Mouse (Mus musculus) liver, embryonic 11.5 days (tissue): Measurements from ENCODE around the gene 1700003E16Rik. TPM values are rescaled to one million over a fixed set of nuclear protein-coding genes. Genes with fewer than 3 reads are reported as not detected.

Experiments used
- ATAC-seq: fragments of 200-750 bp; cut with Nextera tagmentation; replicated peaks from 2 replicates; pipeline ENCODE4 v1.8.0; 2017; ENCODE audit warnings: moderate number of reproducible peaks, mild to moderate bottlenecking, moderate TSS enrichment, moderate library complexity; ENCODE audit not compliant: low FRiP score
- DNase-seq: peaks from one replicate; pipeline ENCODE4 v3.0.0-alpha.2; 2017; ENCODE audit warnings: low spot score
- H3K27ac ChIP-seq: fragments of 300-500 bp; sonication (generic); 2 replicates; pipeline ENCODE4 v1.5.1; 2014; ENCODE audit warnings: mild to moderate bottlenecking, low read depth, low read length, control low read depth
- H3K27me3 ChIP-seq: fragments of 300-500 bp; sonication (generic); replicated peaks from 2 replicates; pipeline ENCODE4 v1.6.1; 2014; ENCODE audit warnings: low read length, mixed read lengths; ENCODE audit not compliant: control insufficient read depth, insufficient read depth
- H3K36me3 ChIP-seq: fragments of 300-500 bp; sonication (generic); 2 replicates; pipeline ENCODE4 v1.6.1; 2014; ENCODE audit warnings: mild to moderate bottlenecking, low read length, moderate library complexity, mixed read lengths; ENCODE audit not compliant: control insufficient read depth, insufficient read depth
- H3K4me1 ChIP-seq: fragments of 300-500 bp; sonication (generic); replicated peaks from 2 replicates; pipeline ENCODE4 v1.6.1; 2014; ENCODE audit warnings: low read length, mixed read lengths; ENCODE audit not compliant: control insufficient read depth, insufficient read depth
- H3K4me2 ChIP-seq: fragments of 300-500 bp; sonication (generic); 2 replicates; pipeline ENCODE4 v1.6.1; 2014; ENCODE audit warnings: mild to moderate bottlenecking, control low read depth, moderate library complexity
- H3K4me3 ChIP-seq: fragments of 300-500 bp; sonication (generic); 2 replicates; pipeline ENCODE4 v1.5.1; 2014; ENCODE audit warnings: low read depth, low read length, control low read depth
- H3K9ac ChIP-seq: fragments of 300-500 bp; sonication (generic); 2 replicates; pipeline ENCODE4 v1.6.1; 2014; ENCODE audit warnings: low read depth, low read length, control low read depth
- H3K9me3 ChIP-seq: fragments of 300-500 bp; sonication (generic); 2 replicates; pipeline ENCODE4 v1.6.1; 2016; ENCODE audit warnings: low read length, inconsistent platforms, mixed read lengths; ENCODE audit not compliant: control insufficient read depth
- WGBS: fragments of 180-500 bp; shearing (Covaris S2); extraction: QIAGEN DNeasy Blood & Tissue Kit; methylation state at CpG from one replicate; pipeline ENCODE4 v1.1.7; 2014; 5-methylcytosine and 5-hydroxymethylcytosine counted together
- polyA plus RNA-seq: library from polyadenylated mRNA; unstranded; fragments of >200 nt; fragmentation: Nextera tagmentation; extraction: Ambion mirVana; gene quantifications from 2 replicates; pipeline ENCODE4 v1.2.1, GENCODE M21; 2014

1700003E16Rik gene
- polyA plus RNA-seq, 1 experiment from 2014 or later, result 0.08 TPM

GRCm38 (mm10) chr6:83135571-83136161 lies 20.5 kb upstream of the 1700003E16Rik start:
- H3K9ac ChIP-seq, result peak overlapping the region; percentile 86
- H3K4me2 ChIP-seq, result peak overlapping the region; percentile 86
- ATAC-seq (no peak), DNase-seq (no peak)
- H3K27ac ChIP-seq, result 0 out of 2 replicates have a peak overlapping the region, but pooled peaks have one; percentile 97
- peaks cover 29% of the 10 kb centered on the region for H3K4me1 ChIP-seq
- H3K27me3 ChIP-seq, result peaks cover 15% of the 10 kb centered on the region
- H3K9me3 ChIP-seq, result no peaks in the 10 kb centered on the region
- no peaks in the 10 kb centered on the region; the same call in 1 of the 2 replicates for H3K36me3 ChIP-seq
- 20% methylated on average over 33 of the region's 37 CpGs for WGBS
- peak overlapping the region; percentile 63 for H3K4me3 ChIP-seq

- H3K9me3 ChIP-seq, result no peaks in the 10 kb centered on the region
- H3K9ac ChIP-seq, result peak overlapping the region; percentile 86
- DNase-seq (no peak), ATAC-seq (no peak)
- peak overlapping the region; percentile 63 for H3K4me3 ChIP-seq
- peaks cover 31% of the 10 kb centered on the region for H3K4me1 ChIP-seq
- H3K27ac ChIP-seq, result peak overlapping the region; percentile 97
- H3K36me3 ChIP-seq, result no peaks in the 10 kb centered on the region; the same call in 1 of the 2 replicates
- 25% methylated on average over 5 of the region's 5 CpGs for WGBS
- peak overlapping the region; percentile 86 for H3K4me2 ChIP-seq
- peaks cover 15% of the 10 kb centered on the region for H3K27me3 ChIP-seq
Observed at GRCm38 (mm10) chr6:83136291-83136880, 19.8 kb upstream of the 1700003E16Rik start.

GRCm38 (mm10) chr6:83136881-83137575 lies 19.2 kb upstream of the 1700003E16Rik start:
- peak overlapping the region; percentile 86 for H3K4me2 ChIP-seq
- peaks cover 33% of the 10 kb centered on the region for H3K4me1 ChIP-seq
- WGBS, result 4% methylated on average over 24 of the region's 26 CpGs
- peak; percentile 50 for ATAC-seq
- no peaks in the 10 kb centered on the region for H3K9me3 ChIP-seq
- H3K4me3 ChIP-seq, result peak overlapping the region; percentile 63
- peak overlapping the region; percentile 86 for H3K9ac ChIP-seq
- peak; percentile 80 for DNase-seq
- H3K27ac ChIP-seq, result peak overlapping the region; percentile 97
- H3K36me3 ChIP-seq, result no peaks in the 10 kb centered on the region; the same call in 1 of the 2 replicates
- peaks cover 20% of the 10 kb centered on the region for H3K27me3 ChIP-seq

GRCm38 (mm10) chr6:83137576-83137950 lies 18.6 kb upstream of the 1700003E16Rik start:
- peaks cover 37% of the 10 kb centered on the region for H3K4me1 ChIP-seq
- peak; percentile 64 for ATAC-seq
- H3K27ac ChIP-seq, result peak overlapping the region; percentile 97
- H3K27me3 ChIP-seq, result peaks cover 26% of the 10 kb centered on the region
- WGBS, result under 1% methylated on average over 12 of the region's 12 CpGs
- no peaks in the 10 kb centered on the region; the same call in 1 of the 2 replicates for H3K36me3 ChIP-seq
- peak overlapping the region; percentile 86 for H3K9ac ChIP-seq
- H3K4me3 ChIP-seq, result peak overlapping the region; percentile 63
- H3K9me3 ChIP-seq, result no peaks in the 10 kb centered on the region
- DNase-seq, result peak; percentile 86
- H3K4me2 ChIP-seq, result peak overlapping the region; percentile 86

- H3K27me3 ChIP-seq, result peaks cover 30% of the 10 kb centered on the region
- H3K4me3 ChIP-seq, result peak overlapping the region; percentile 63
- ATAC-seq (peak; percentile 48), DNase-seq (no peak)
- WGBS, result 2% methylated on average over 11 of the region's 11 CpGs
- H3K9ac ChIP-seq, result peak overlapping the region; percentile 86
- no peaks in the 10 kb centered on the region; the same call in 1 of the 2 replicates for H3K36me3 ChIP-seq
- H3K4me1 ChIP-seq, result peaks cover 37% of the 10 kb centered on the region
- no peaks in the 10 kb centered on the region for H3K9me3 ChIP-seq
- H3K4me2 ChIP-seq, result peak overlapping the region; percentile 86
- H3K27ac ChIP-seq, result peak overlapping the region; percentile 97
Observed at GRCm38 (mm10) chr6:83138056-83138455, 18.1 kb upstream of the 1700003E16Rik start.

GRCm38 (mm10) chr6:83140044-83140443 lies 16.2 kb upstream of the 1700003E16Rik start:
- ATAC-seq (no peak), DNase-seq (no peak)
- 90% methylated on average over 8 of the region's 8 CpGs for WGBS
- Histone ChIP-seq H3K9me3 (no peaks in the 10 kb centered on the region), H3K4me2 (no peak overlapping the region), H3K27ac (no peak overlapping the region), H3K27me3 (peaks cover 29% of the 10 kb centered on the region), H3K4me3 (no peak overlapping the region), H3K4me1 (peaks cover 34% of the 10 kb centered on the region), H3K9ac (no peak overlapping the region), H3K36me3 (no peaks in the 10 kb centered on the region; the same call in 1 of the 2 replicates)

- ATAC-seq, result no peak
- H3K4me3 ChIP-seq, result no peak overlapping the region
- peaks cover 23% of the 10 kb centered on the region for H3K4me1 ChIP-seq
- no peaks in the 10 kb centered on the region; the same call in 1 of the 2 replicates for H3K36me3 ChIP-seq
- H3K9me3 ChIP-seq, result no peaks in the 10 kb centered on the region
- H3K9ac ChIP-seq, result no peak overlapping the region
- H3K27ac ChIP-seq, result no peak overlapping the region
- WGBS, result 40% methylated on average over 4 of the region's 4 CpGs
- H3K27me3 ChIP-seq, result peaks cover 17% of the 10 kb centered on the region
- H3K4me2 ChIP-seq, result no peak overlapping the region
- no peak for DNase-seq
Observed at GRCm38 (mm10) chr6:83141636-83142035, 14.6 kb upstream of the 1700003E16Rik start.

- Histone ChIP-seq H3K4me3 (peak overlapping the region; percentile 35), H3K36me3 (no peaks in the 10 kb centered on the region; the same call in 1 of the 2 replicates), H3K27me3 (peaks cover 17% of the 10 kb centered on the region), H3K27ac (no peak overlapping the region), H3K4me1 (peaks cover 20% of the 10 kb centered on the region), H3K4me2 (peak overlapping the region; percentile 65), H3K9ac (peak overlapping the region; percentile 26), H3K9me3 (no peaks in the 10 kb centered on the region)
- WGBS, result 8% methylated on average over 41 of the region's 41 CpGs
- DNase-seq (no peak), ATAC-seq (no peak)
Observed at GRCm38 (mm10) chr6:83142211-83142731, 13.9 kb upstream of the 1700003E16Rik start.
